Mouse (Mus musculus) cortical plate, adult 2 months (tissue): ENCODE data around the gene Psmd7. TPM values are rescaled to one million over a fixed set of nuclear protein-coding genes. Genes with fewer than 3 reads are reported as not detected.

Experiments used
- H3K27ac ChIP-seq: fragments of 200-500 bp; 2 replicates; pipeline ENCODE4 v1.5.1; 2012; ENCODE audit warnings: low read length, control low read depth, inconsistent platforms; ENCODE audit not compliant: insufficient read depth
- H3K4me1 ChIP-seq: fragments of 200-500 bp; 2 replicates; pipeline ENCODE4 v1.6.1; 2011; ENCODE audit warnings: low read length; ENCODE audit not compliant: control insufficient read depth, insufficient read depth
- H3K4me3 ChIP-seq: fragments of 200-500 bp; 2 replicates; pipeline ENCODE4 v1.5.1; 2011; ENCODE audit warnings: mild to moderate bottlenecking, low read length, control low read depth; ENCODE audit not compliant: insufficient read depth
- CTCF ChIP-seq: fragments of 200-500 bp; IDR thresholded peaks from 2 replicates; pipeline ENCODE4 v1.5.1; 2011; ENCODE audit warnings: mild to moderate bottlenecking, control low read depth, low read length; ENCODE audit not compliant: insufficient read depth; ENCODE audit errors: extremely low read depth
- POLR2A ChIP-seq: fragments of 200-500 bp; IDR thresholded peaks from 2 replicates; pipeline ENCODE4 v1.6.1; 2011; ENCODE audit warnings: mild to moderate bottlenecking, low read length, control low read depth; ENCODE audit not compliant: insufficient read depth; ENCODE audit errors: extremely low read depth
- polyA plus RNA-seq: library from polyadenylated mRNA; depleted of rRNA; stranded (reverse); fragments of >200 nt; gene quantifications from 2 replicates; pipeline ENCODE4 v1.2.3, GENCODE M21; 2012; rRNA removed

The Psmd7 gene
- polyA plus RNA-seq, 1 experiment: 114 TPM

DNA sequence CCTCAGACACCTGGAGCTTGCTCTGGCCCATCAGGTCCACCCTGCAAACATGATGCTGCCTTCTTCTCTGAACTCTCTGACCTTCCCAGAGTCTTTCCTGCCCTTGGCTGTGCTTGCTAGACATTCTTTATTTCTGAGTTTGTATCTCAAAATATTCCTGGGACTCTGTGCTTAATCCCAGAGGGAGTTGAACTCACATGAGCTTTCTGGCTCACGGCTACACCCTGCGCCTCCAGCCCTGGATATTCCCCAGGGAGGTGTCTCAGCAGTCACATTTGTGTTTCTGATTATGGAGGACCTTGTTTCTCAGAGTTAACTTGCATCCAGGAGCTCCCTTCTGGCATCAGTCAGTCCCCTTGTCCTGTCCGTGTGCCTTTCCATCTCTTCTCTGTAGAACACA, 46.1 kb downstream of the Psmd7 start:
- H3K27ac ChIP-seq: no peak overlapping the region
- no peak overlapping the region for H3K4me3 ChIP-seq
- TF ChIP-seq CTCF (no peak), POLR2A (no peak)
- peaks cover 5% of the 10 kb centered on the region for H3K4me1 ChIP-seq

DNA sequence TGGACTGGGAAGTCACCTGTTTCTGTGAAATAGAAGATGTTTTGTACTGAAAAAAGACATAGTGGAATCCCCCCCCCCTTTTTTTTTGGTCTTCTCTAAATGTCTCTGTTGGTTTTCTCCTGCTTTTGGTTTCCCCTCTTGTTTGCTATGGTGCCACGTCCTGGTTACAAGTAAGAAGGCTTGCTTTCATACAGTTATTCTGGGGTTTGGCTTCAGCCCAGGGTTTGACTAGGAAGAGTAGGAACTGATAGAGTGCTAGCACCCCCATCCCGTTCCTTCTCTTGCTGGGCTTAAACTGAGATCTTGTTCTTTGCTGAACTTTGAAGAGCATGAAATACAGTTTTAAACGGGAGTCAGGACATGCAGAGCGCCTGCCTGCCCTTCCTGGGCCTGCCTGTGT, 46.9 kb downstream of the Psmd7 start:
- no peak for TF ChIP-seq CTCF
- TF ChIP-seq POLR2A: no peak
- Histone ChIP-seq H3K4me3 (no peak overlapping the region), H3K27ac (no peak overlapping the region), H3K4me1 (peaks cover 4% of the 10 kb centered on the region)

DNA sequence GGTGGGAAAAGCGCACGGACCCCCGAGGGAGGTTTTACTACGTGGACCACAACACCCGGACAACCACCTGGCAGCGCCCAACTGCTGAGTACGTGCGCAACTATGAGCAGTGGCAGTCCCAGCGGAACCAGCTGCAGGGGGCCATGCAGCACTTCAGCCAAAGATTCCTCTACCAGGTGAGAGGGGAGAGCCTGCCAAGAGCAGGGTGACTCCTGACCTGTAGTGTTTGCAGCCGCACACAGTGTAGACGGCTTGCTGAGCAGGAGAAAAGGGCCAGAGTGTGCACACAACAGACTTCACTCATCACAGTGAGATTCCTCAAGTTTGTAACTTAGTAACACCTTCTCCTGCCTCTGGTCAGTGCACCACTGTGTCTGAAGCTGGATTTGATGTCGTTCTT, 47.6 kb downstream of the Psmd7 start:
- Histone ChIP-seq H3K4me1 (peaks cover 1% of the 10 kb centered on the region; the same call in 1 of the 2 replicates), H3K27ac (no peak overlapping the region), H3K4me3 (no peak overlapping the region)
- TF ChIP-seq POLR2A (no peak), CTCF (no peak)

- no peak for TF ChIP-seq CTCF
- no peak for TF ChIP-seq POLR2A
- Histone ChIP-seq H3K27ac (no peak overlapping the region), H3K4me3 (no peak overlapping the region), H3K4me1 (no peaks in the 10 kb centered on the region; the same call in 1 of the 2 replicates)
Observed at GRCm38 (mm10) chr8:107537472-107537871, 50.8 kb downstream of the Psmd7 start.

Other genes starting within 250 kb of the Psmd7 start
- 4.8 TPM in 2 replicates for gene Nqo1, start 185.3 kb downstream of the Psmd7 start, polyA plus RNA-seq
- gene Nob1, start 163.4 kb downstream of the Psmd7 start, polyA plus RNA-seq: 54.1 and 58.6 TPM in 2 replicates
- gene Wwp2, start 152.1 kb downstream of the Psmd7 start, polyA plus RNA-seq: 24.0 and 24.2 TPM in 2 replicates